Mouse (Mus musculus) cerebellum, postnatal 36 days (tissue): Measurements from ENCODE around the gene Fam76b.

ENCODE experiments used
- DNase-seq, 2 experiments: peaks; one replicate each; pipeline ENCODE4 v3.0.0; 2021 to 2022; ENCODE audit warnings: mixed read lengths in 2 of 2

Gene Fam76b

GRCm38 (mm10) chr9:13874359-13874758 is 46.8 kb downstream of the Fam76b start:
- DNase-seq: no peak

GRCm38 (mm10) chr9:13875340-13875739 is 47.8 kb downstream of the Fam76b start:
- no peak for DNase-seq

- DNase-seq: no peak
Observed at GRCm38 (mm10) chr9:13880761-13881160, 53.2 kb downstream of the Fam76b start.

GRCm38 (mm10) chr9:13882478-13882877 is 55.0 kb downstream of the Fam76b start:
- DNase-seq: no peak

GRCm38 (mm10) chr9:13888981-13889380 is 61.5 kb downstream of the Fam76b start:
- DNase-seq: no peak

DNA sequence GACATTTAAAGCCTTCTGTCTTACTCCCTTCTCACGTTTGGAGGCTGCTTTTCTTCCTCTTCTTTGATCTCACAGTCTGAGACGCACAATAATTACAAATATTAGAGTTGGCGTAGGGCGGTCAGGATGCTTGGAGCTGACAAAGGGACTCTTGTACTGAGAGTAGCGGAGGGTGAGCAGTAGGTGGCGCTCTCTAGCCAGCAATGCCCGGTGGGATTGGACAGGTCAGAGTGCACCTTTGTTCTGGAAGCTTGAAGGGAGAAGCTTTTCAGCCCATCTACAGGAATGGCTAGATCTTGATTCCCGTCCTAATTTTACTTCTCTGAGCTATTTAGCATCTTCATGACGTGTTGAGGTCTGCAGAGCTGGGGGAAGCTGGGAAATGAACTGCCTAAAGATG is 62.1 kb downstream of the Fam76b start:
- peak; percentile 76 to 78 for DNase-seq

- no peak for DNase-seq
Observed at GRCm38 (mm10) chr9:13890171-13890570, 62.7 kb downstream of the Fam76b start.

GRCm38 (mm10) chr9:13891888-13892287 is 64.4 kb downstream of the Fam76b start:
- DNase-seq: no peak

- no peak for DNase-seq
Observed at GRCm38 (mm10) chr9:13893044-13893443, 65.5 kb downstream of the Fam76b start.

DNA sequence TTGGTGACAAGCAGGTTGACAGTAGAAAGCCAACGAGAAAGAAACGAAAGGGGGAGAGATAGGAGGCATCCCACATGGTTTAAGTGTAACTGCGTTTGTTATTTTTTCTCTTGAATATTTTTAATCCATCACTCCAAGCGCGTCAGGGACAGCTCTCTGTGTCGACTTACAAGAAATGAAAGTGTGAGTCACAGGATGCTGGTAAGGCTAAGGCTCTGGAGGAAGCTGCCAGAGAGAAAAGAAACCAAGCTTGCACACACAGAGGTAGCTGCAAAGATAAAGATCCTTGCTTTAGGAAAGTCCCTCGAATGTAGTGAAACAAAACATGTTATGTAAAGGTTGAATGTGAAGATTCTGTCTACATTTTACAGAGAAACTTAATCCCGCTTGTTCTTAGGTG is 67.0 kb downstream of the Fam76b start:
- no peak for DNase-seq

DNA sequence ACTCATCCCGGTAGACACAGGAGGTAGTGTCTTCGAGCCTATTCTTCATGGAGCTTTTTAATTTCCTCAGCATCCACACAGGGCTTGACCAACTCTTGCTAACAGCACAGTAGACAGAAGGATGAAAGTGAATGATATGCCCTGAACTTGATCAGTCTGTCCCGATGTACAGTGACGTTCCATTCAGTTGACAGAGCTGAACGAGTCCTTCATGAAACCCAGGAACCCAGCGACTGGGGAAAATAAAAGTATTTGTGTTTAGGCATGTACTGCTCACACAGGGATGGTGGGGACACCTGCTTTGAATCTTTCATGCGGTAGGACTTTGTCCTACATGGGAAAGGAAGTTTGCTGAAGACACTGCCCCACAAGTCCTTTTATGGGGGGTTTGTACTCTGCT is 67.4 kb downstream of the Fam76b start:
- no peak for DNase-seq

DNA sequence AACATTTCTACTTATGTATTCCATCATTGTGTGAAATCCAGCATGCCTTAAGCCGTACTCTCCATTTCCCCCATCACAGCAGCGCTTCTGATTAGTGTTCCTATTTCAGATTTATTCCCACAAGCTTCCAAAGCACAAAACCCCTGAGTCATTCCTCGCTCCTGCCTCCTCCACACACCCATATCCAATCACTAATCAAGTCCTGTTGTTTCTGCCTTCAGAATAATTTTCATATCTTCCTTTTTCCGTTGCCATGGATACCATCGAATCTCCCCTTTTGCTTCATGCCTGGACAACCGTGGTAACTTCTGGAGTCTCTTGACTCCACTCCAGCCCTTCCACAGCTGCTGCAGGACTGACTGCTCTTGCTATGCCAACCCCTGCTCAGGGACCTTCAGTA is 68.5 kb downstream of the Fam76b start:
- no peak for DNase-seq

DNA sequence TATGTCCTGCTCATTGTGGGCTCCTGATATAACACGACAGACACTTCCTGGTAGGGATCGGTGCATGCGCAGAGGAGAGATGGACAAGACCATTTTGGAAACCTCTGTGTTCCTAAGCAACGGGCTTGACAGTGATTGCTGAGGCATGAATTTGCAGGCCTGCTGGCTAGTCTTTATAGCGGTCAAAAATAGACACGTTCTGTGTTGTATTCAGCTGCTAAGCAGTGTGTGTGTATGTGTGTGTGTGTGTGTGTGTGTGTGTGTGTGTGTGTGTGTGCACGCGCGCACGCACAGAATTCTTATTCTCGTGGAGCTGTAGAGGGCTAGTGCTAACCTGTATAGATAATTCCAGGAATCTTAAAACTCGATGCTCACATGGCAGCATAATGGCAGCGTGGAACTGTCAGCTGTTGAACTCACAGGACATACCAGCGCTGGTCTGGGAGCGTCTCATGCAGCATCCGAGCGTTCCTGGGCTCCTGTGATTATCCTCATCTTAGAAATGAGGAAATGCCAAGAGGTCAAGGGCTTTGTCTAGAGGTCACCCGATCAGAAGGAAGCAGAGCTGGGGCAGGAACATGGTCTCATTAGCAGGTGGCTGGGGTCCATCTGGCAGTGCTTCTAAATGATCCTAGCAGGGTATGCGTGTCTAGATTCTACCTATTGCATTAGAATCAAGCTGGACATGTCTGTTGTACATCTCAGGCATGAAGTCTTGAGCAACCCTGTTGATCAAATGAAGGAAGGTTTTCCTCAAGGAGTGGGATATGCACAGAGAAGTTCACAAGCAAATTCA is 71.2 kb downstream of the Fam76b start:
- DNase-seq: peak; percentile 28 to 39

GRCm38 (mm10) chr9:13902030-13902429 is 74.5 kb downstream of the Fam76b start:
- no peak for DNase-seq

- DNase-seq: no peak
Observed at GRCm38 (mm10) chr9:13904091-13904779, 76.7 kb downstream of the Fam76b start.
